Mouse (Mus musculus) brain, embryonic 14.5 days (tissue): ENCODE results near the gene Nars2.

Source experiments
- CTCF ChIP-seq: fragments of 200-500 bp; IDR thresholded peaks from 2 replicates; pipeline ENCODE4 v1.5.1; 2012; ENCODE audit warnings: inconsistent platforms, mild to moderate bottlenecking, moderate library complexity, borderline replicate concordance; ENCODE audit not compliant: insufficient read depth, insufficient read length; ENCODE audit errors: extremely low read depth
- POLR2A ChIP-seq: fragments of 200-500 bp; IDR thresholded peaks from 2 replicates; pipeline ENCODE4 v1.6.1; 2012; ENCODE audit warnings: mild to moderate bottlenecking, inconsistent platforms, borderline replicate concordance; ENCODE audit not compliant: poor library complexity, insufficient read depth, insufficient read length, severe bottlenecking; ENCODE audit errors: extremely low read depth

DNA sequence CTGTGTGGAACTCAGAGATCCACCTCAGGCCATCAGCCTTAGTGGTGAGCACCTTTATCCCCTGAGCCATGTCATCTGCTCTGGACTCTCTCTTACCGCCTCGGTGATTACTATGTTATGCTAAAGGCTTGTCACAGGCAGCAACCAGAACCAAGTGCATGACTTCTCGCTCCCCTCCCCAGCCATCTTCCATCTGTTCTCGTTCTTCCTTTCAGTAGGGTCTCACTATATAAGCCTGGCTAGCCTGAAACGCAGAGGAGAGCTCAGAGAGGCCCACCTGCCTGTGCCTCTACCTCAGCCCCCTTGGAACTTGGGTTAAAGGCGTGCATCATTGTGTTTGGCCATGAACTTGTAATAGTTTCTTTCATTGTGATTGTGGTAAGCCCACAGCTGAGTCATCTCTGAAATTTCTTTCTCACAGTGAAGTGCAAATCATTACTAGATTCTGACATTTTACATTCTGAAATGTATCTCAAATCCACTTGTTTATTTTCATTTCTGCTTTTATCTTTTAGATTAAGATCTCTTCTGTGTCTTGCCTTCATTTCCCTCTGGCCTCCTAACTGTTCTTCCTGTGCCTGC is 90.7 kb downstream of the Nars2 start:
- TF ChIP-seq CTCF: no peak
- TF ChIP-seq POLR2A: no peak
